Mouse (Mus musculus): ENCODE data around the gene Cldn2. TPM values are rescaled to one million over a fixed set of nuclear protein-coding genes. Genes with fewer than 3 reads are reported as not detected.

Gene Cldn2
- total RNA-seq, 2 experiments from 2014 or later: 0.12 TPM; not detected in 1

DNA sequence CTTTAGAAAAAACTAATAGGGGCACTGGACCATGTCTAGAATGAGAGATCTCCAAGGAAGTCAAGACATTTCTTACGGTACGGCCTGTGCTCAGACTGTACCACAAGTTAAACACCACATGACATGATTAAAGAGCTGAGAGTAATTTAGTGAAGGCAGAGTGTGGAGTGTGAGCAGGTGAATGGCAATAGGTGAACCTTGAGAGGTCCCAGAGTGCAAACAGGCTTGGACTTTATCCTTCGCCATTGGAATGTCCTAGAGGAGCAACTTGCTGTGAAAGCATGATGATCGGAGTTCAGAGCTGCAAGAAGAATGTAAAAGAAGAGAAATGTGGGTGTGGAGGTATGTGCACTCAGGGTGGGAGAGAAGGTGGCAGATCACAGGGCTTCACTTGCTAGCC is 5.3 kb downstream of the Cldn2 start:
- intact Hi-C loops (cut with DNase I): no loop called here
- DNase-seq: no peak

DNA sequence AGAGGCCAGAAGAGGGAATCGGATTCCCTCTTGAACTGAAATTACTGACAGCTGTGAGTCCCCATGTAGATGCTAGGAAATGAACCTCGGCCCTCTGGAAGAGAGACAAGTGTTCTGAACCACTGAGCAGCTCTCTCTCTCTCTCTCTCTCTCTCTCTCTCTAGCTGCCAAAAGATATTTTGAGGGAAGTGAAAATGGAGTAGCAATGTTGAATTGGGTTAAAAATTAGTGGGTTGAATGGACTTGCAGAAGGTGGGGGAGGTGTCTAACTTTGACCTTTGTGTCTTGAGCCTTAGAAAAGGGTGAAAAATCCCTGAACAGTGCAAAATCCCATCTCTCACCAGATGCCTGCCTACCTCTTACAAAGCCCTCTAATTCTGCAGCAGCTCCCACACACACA is 6.8 kb downstream of the Cldn2 start:
- no peak for DNase-seq
- intact Hi-C loops (cut with DNase I): no loop called here

DNA sequence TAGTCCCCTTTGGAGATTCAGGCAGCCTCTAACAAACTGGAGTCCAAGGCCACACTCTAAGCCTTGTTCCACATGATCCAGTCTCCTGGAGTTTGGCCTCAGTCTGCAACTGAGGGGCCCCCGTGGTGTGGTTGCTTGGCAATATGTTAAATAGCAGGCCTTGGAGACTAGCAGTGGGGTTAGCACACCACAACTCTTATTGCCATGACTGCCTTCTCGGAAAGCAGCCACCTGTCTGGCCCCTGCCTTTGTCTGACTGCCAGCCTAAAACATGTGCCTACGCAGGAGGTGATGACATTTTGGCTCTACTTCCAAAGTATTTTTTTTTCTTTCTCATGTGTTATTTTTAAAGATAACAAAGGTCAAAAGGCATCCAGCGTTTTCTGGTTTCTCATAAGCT is 7.5 kb downstream of the Cldn2 start:
- intact Hi-C loops (cut with DNase I): no loop called here
- DNase-seq: no peak

DNA sequence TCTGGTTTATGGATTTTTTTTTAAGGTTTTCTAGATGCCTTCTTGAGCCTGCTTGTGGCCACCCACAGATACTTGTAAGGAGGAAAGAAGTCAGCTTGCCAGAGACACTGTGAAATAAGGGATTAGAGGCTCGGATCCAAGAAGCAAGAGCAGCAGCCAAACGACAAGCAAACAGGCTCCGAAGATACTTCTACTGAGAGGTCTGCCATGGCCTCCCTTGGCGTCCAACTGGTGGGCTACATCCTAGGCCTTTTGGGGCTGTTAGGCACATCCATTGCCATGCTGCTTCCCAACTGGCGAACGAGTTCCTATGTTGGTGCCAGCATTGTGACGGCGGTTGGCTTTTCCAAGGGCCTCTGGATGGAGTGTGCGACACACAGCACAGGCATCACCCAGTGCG is 7.9 kb downstream of the Cldn2 start:
- DNase-seq: no peak
- intact Hi-C loops (cut with DNase I): no loop called here

DNA sequence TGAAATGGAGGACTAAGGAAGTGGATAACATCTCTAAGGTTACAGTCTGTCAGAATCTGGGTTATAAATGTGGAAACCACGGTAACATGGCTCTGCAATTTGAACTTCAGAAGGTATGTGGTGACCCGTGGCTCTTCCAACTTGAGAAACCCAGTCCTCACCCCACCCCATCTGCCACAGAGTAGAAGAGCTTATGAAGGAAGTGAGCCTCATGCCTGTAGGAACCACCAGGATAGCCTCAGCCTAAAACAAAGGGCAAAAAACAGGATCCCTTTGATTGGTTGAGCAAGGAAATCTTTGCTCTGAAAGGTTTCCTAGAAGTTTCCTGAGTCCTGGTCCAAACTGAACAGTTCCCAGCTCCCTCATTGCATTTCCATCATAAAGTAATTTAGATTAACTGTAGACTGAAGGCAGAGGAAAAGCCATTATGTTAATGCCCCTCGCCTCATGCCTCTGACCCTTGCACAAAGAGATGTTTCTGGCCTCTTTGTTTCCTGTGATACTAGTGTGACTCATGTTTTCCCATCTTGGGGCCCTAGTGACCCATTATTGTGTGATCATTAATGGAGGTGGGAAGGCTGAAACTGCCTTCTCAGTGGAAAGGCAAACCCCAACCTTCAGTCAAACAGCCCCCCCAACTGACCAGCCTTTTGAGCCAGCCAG is 12.1 kb downstream of the Cldn2 start:
- intact Hi-C loops (cut with DNase I): no loop called here
- no peak for DNase-seq

DNA sequence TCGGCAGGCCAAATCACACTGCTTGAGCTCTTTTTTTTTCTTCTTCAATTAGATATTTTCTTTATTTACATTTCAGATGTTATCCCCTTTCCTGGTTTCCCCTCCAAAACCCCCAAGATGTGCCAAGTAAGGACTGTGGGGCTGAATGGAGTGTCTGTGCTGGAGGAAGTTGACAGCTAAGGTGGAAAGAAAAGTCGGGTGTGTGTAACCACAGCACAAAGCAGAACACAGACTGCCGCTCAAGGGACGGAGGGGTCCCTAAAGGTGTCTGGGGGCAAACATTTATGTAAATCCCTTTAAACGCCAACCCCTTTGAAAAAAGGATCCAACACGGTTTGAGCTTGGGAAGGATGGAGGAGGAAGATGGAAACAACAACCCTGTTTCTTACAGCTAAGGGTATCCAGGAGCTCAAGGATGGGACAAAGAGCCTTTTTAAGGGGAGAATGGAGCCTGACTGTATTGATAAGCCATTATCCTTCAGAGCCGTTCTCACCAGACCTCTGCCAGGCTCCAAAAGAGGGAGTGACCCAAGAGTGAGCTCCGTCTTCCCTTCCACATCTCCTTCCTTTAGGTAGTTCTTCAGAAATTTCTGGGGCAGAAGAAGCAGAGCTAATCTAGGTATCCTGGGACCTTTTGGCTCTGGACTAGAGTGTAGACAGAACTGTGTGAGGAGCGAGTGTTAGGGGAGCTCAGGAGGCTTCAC is 12.8 kb downstream of the Cldn2 start:
- DNase-seq: no peak
- intact Hi-C loops (cut with DNase I): no loop called here

DNA sequence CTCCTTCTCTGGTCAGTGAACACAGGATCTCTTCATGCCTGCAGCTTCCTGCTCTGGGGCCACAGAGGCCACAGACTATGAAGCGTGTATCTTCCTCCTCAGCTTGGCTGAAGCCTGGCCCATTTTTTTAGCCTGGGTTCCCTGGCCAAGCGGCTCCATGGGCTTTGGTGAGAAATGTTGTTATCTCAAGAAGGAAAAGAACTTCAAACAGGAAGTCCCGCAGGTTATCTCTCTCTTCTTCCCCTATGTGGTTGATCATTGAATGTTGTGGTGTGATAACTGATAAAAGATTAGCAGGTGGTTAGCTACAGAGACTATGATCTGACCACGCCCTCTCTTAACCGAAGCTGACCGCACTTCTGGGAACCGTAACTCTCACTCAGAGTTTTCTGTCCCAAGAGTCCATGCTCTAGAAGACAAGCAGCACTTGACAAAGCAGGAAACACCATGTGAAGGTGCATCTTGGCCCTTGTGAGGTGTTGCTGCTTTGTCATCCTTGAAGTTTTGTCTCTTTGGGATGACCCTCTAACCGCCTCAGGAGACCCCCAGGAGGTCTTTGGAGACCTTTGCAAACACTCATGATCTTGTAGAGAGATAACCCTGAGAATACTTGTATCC is 13.5 kb downstream of the Cldn2 start:
- no peak for DNase-seq
- intact Hi-C loops (cut with DNase I): no loop called here

DNA sequence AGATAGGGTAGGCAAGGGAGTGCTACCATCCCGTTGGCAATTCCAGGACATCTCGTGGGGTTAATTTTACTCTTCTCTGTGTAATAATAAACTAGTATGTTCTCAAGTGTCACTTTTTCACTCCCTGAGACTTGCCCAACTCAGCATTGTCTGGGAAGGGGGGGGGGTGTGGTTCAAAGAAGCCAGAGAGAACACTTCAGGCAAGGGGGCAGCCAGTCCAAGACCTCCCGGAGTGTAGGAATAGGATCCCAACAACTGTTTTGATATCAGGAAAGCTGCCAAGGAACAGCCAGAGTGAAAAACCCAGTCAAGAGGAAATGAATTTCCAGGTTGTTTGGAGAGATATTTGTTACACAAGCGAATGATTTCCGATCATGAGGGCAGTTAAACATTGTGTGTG is 14.6 kb downstream of the Cldn2 start:
- no peak for DNase-seq
- intact Hi-C loops (cut with DNase I): no loop called here

DNA sequence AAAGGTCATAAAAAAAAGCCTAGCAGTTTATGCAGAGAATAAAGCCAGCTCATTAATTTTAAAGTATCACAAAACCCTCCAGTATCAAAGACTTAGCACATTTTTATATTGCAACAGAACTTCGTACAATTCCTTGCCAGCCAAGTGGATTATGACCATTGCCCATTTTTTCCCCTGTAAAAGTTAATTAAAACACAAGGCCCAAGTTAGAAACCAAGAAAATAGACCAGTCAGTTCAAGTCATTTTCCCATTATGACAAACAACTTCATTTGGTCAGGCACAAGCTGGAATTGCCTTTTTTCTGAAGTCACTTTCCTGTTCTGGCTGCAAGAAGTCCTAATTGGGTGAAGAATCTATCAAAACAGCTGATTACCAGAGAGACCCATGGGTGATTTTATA is 24.8 kb downstream of the Cldn2 start:
- no peak for DNase-seq
- intact Hi-C loops (cut with DNase I): no loop called here

DNA sequence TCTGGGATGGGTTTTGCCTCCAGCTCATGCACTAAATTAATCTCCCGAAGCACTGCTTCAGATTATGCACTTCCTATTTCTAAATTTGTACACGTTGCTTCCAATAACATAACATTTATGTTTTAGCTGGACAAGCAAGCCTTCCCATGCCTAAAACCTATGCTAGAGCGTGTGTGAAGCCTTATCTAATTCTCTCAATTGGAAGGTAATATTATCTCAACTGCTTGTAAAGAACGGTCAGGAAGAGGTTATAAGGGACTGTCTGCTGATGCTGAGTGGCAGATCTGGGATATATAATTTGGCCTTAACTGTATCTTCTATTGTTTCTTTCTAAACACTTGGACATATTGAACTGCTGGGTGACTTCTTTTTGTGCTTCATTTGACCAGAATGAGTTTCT is 26.3 kb downstream of the Cldn2 start:
- intact Hi-C loops (cut with DNase I): no loop called here
- DNase-seq: no peak

DNA sequence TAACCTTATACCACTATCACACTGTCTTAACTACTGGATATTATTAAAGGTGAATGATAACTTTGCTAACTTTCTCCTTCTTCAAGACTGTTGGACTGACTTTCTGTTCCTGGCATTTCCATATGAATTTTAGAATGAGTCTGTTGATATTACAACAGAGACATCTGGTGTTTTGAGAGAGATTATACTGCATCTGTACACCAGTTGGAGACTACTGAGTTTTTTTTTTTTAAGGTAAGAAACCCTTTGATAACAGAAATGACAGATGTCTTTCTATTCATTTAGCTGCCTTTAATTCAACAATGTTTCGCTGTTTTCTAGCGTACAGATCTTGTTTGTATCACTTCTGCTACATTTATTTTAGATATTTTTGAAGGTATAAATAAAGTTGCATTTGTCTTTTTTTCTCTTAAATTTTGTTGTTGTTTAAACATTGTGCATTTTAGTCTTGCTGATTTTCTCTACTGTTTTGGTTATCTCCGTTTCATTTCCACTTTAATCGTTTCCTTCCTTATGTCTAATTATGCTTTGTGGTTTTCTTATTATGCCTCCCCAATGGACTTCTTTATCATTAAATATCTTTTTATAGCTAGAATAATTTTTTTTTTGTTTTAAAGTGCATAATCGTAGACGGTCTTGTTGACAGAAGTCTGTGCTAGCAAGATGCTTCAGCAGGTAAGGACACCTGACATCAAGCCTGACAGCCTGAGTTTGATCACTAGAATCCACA is 27.9 kb downstream of the Cldn2 start:
- DNase-seq: no peak
- intact Hi-C loops (cut with DNase I): no loop called here

DNA sequence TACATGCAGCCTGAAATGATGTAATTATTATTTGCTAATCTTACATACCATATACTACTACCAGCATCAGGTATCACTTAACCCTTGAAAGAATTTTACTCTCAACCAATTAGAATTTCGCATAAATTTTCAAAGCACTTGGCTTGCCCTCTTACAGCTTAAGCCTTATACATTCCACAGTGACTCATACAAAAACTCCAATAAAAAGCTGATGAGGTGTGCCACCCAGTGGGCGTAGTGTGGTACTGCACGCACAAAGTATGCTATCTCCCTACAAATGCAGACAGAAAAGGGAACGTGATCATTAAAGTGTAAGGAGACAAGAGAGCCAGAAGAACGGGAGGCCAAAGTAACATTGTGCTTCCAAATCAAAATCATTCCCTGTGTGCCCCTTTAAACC is 31.8 kb downstream of the Cldn2 start:
- intact Hi-C loops (cut with DNase I): loop anchor here (1.0 to 10.0 kb wide), 3 partner anchors 58 to 418 kb away; no protein-coding TSS in a partner anchor
- DNase-seq: peak; percentile 43 to 57

DNA sequence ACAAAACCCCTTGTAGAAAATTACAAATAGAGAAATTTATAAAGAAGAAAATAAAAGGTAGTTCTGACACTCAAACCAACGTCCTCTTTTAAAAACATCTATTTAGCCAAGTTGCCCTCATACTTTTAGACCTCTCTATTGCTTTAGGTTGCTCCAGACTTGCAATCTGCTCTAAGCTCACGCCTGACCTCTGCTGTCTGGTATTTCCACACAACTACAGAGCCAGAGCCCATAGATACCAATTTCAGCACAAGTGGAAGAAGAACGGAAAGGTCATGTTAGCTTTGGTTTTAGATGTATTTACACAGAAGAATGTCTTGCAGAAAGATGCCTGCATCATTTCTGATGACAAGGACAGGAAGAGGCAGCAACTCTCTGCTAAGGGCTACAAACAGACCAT is 38.4 kb downstream of the Cldn2 start:
- peak; percentile 12 to 13 for DNase-seq

DNA sequence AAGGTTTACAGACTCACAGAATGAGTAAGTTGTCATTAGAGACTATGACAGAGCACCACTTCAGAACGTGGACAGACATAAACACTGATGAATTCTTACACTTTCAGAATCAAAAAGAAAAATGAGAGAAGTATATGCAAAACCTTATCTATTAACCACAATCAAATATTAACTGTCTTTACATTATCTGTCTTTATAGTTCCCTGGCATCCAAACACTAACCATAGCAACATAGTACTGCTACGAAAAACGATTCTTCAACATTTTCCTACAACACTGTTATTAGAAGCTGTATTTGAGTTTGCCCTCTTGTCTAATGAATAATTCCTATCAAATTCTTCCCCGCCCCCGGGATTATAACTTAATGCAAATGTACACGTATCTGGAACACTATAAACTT is 40.5 kb downstream of the Cldn2 start:
- DNase-seq: no peak
- intact Hi-C loops (cut with DNase I): no loop called here

More for the DNA sequence above, 38.4 kb downstream of the Cldn2 start:
- intact Hi-C loops (cut with DNase I): loop anchor here (10.0 kb wide), 1 partner anchor 424 kb away; no protein-coding TSS in a partner anchor

DNA sequence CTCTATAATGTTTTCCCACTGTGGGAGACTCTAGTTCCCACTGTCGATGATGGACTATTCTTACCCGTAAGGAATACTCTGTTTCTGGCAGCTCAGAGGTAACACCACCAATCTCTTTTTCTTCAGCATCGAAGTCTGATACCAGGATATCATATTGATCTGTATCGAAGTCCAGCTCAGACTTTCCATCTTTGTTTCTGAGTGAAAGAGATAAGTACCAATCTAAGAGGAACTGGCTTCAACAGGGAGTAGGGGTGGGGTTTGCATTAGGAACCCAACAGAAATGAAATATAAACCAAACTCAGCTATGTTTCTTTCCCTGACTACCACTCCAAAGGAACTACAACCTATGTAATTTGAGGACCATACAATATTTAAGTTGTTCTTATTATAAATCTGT is 54.2 kb downstream of the Cldn2 start:
- no peak for DNase-seq
- intact Hi-C loops (cut with DNase I): no loop called here

DNA sequence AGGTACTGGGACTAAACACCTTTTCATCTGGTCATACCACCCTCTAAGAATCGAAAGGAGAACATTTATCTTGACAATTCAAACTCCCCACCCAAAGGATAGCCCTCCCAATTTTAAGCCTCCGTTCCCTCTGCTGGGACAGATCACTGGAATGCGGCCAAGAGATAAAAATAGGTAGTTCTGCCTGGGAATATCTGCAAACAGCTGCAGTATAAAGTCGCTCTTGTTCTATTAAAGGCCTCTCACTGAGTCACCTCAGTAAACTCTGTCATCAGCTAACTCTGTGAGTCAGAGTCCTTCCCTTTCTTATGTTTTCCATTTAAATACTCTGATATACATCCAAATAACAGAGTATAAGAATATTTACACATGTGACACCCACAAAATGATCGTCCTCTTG is 58.8 kb downstream of the Cldn2 start:
- intact Hi-C loops (cut with DNase I): no loop called here
- peak in 1 of 2 experiments; percentile 11 for DNase-seq

Other genes with a start within 250 kb of the Cldn2 start
- gene Rnf128, start 237.5 kb upstream of the Cldn2 start, total RNA-seq (2021): 10 to 100 TPM; 58.1 to 65.6 TPM
- 1 to 10 TPM; 7.5 to 8.2 TPM for gene Tbc1d8b, start 115.8 kb upstream of the Cldn2 start, total RNA-seq (2021)
- gene Gm15013, start 86.3 kb upstream of the Cldn2 start, total RNA-seq (2021): not detected
- gene Ripply1, start 18.5 kb upstream of the Cldn2 start, total RNA-seq (2021): not detected
- 1 to 10 TPM; 6.1 to 7.8 TPM for gene Morc4, start 70.8 kb downstream of the Cldn2 start, total RNA-seq (2021)
- 10 to 100 TPM in 1 of 2 experiments, 1 to 10 TPM in 1; 9.2 to 10.1 TPM for gene Rbm41, start 197.8 kb downstream of the Cldn2 start, total RNA-seq (2021)

All from heart, postnatal 10 days (tissue).